Mouse (Mus musculus) T-helper 17 cell (primary cell): ENCODE measurements around the gene 4933406M09Rik.

Source experiments
- in situ Hi-C, 2 experiments: fragments of 300-600 bp; cut with MboI, MseI; formaldehyde crosslinking; loops; 1 replicate in 1 of 2; 2 replicates in 1 of 2; pipeline ENCODE4 v1.15.1; 2025; ENCODE audit warnings: high pct_unique_total_duplicates in 2 of 2

4933406M09Rik gene

DNA sequence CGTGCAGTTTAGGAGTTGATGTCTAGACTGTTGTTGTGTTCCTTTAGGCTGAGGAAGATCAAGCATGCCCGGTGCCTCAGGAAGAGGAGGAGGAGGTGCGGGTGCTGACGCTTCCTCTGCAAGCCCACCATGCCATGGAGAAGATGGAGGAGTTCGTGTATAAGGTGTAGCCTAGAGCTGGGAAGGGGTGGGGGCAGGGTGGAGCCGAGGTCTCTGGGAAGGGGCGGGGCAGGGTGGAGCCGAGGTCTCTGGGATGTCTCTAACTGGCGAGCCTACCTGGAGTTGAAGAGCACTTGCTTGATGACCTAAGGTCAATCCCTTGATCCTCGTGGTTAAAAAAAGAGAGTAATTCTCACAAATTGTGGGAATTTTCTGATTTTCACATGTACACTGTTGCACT lies 38.2 kb downstream of the 4933406M09Rik start:
- in situ Hi-C loops: loop anchor here in 1 of 2 experiments (25.0 kb wide), 1 partner anchor 1738 kb away; no protein-coding TSS in a partner anchor

GRCm38 (mm10) chr1:134426289-134426688 lies 40.5 kb downstream of the 4933406M09Rik start:
- in situ Hi-C loops: loop anchor here in 1 of 2 experiments (5.0 kb wide), 1 partner anchor 49 kb away; no protein-coding TSS in a partner anchor

- in situ Hi-C loops: no loop called here
Observed at GRCm38 (mm10) chr1:134433002-134433401, 47.3 kb downstream of the 4933406M09Rik start.

DNA sequence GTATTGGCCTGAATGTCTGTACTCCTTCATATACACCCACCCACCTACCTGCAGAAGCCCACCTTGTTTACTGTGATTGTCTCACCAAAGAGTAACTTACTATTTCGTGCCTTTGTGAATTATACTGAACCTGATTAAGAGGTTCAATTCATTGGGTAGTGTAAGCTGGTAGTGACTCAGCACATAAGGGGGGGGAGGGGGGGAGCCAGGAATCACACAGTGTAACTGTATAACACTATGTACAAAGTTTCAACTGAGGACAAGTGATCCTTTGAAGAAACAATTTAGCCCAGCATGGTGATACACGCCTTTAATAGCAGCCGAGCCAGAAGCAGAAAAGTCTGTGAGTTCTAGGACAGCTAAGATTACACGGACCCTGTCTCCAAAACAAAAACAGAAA lies 47.7 kb downstream of the 4933406M09Rik start:
- in situ Hi-C loops: no loop called here

DNA sequence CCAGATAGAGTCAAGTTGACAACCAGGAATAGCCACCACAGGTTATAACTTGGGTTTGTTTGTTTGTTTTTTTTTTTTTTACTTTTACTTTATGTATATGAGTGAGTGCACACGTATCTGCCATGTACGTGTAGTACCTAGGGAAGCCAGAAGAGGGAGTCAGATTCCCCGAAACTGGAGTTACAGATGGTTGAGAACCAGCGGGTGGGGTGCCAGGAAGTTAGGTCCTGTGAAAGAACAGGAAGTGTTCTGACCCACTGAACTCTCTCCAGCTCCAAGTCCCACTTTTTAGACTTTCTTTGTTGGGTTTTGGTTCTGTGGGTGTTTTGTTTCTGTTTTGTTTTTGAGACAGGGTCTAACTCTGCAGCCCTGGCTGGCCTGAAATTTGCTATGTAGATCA lies 49.7 kb downstream of the 4933406M09Rik start:
- in situ Hi-C loops: no loop called here

GRCm38 (mm10) chr1:134440437-134440836 lies 54.7 kb downstream of the 4933406M09Rik start:
- in situ Hi-C loops: no loop called here
